8 mouse cellular contexts compared by ENCODE assay signal in the genomic region with DNA sequence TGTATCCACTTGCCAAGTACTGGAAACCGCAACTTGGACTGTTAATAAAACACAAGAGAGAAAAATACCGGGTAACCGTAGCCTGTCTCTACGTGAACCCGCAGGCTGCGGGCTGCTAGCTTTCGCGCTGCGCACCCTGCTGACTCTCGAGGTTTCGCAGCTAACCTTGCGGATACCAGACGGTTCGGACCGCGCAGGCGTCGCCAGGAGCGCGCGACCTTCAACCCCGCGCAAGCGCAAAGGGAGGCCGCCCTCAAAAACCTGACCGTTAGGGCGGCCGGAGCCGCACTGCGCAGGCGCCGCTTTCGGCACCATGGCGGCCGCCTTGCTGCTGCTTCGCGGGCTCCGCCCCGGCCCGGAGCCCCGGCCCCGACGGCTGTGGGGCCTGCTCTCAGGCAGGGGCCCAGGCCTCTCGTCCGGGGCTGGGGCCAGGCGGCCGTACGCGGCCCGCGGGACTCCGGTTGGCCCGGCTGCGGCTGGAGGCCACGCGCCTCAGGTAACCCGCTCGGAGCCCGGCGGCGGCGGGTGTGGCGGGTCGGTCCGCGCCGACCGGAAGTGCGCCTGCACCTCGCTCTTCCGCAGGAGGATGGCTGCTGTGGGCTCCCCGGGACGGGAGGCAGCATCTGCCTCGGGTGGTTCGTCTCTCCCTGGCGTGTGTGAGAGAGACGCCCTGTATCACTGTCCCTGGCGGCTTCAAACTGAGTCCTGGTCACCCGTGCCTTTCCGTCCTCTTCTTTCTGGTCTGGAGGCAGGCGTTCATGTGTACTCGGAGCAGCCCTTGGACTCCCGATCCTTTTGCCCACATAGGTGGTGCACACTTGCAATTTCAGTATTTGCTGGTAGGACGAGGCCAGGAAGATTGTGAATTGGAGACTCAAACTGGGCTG. TPM values are rescaled to one million over a fixed set of nuclear protein-coding genes. Genes with fewer than 3 reads are reported as not detected.
DNase-seq lines count a peak whose midpoint lies in the region; ATAC-seq and TF ChIP-seq lines count a peak whose summit lies in the region.

No protein-coding gene starts in this region.

- WGBS in forebrain, embryonic 16.5 days: under 1% methylated on average over 79 of the region's 84 CpGs
- under 1% methylated on average over 84 of the region's 84 CpGs for WGBS in lung, embryonic 15.5 days

- peak overlapping the region; percentile 84 for H3K9ac ChIP-seq in forebrain, embryonic 16.5 days (replicated peaks; ENCODE audit: low read depth, low read length)
- H3K9ac ChIP-seq in lung, embryonic 15.5 days: peak overlapping the region; percentile 91

- no peaks in the 10 kb centered on the region for H3K9me3 ChIP-seq in G1E (replicated peaks)
- H3K9me3 ChIP-seq in forebrain, embryonic 16.5 days (ENCODE audit: control insufficient read depth, low read length): no peaks in the 10 kb centered on the region
- H3K9me3 ChIP-seq in lung, embryonic 15.5 days: no peaks in the 10 kb centered on the region

- no peak for TF ChIP-seq CTCF in G1E (IDR thresholded peaks at IDR 0.05; ENCODE audit: low read depth, low read length)

- DNase-seq in G1E (ENCODE audit: low spot score): peak; percentile 90
- DNase-seq in cerebellum, adult 18-20 months: peak; percentile 95 to 98
- peak; percentile 97 for DNase-seq in heart, postnatal 4 days
- DNase-seq in layer of hippocampus, adult 8-10 months (ENCODE audit: low spot score in 2 of 2): peak; percentile 90 to 95
- DNase-seq in ovary, adult 18-20 months (ENCODE audit: low spot score): peak; percentile 93
- DNase-seq in thymus, postnatal 0 days (ENCODE audit: low spot score): peak; percentile 97

- H3K4me2 ChIP-seq in forebrain, embryonic 16.5 days (ENCODE audit: low read length): peak overlapping the region; percentile 80
- peak overlapping the region; percentile 80 for H3K4me2 ChIP-seq in lung, embryonic 15.5 days

- H3K4me3 ChIP-seq in G1E (ENCODE audit: low read depth, low read length): peak overlapping the region; percentile 85
- H3K4me3 ChIP-seq in forebrain, embryonic 16.5 days (replicated peaks; ENCODE audit: low read length): peak overlapping the region; percentile 81
- H3K4me3 ChIP-seq in lung, embryonic 15.5 days: peak overlapping the region; percentile 89

- peaks cover 58% of the 10 kb centered on the region for H3K36me3 ChIP-seq in G1E (replicated peaks)
- no peaks in the 10 kb centered on the region for H3K36me3 ChIP-seq in forebrain, embryonic 16.5 days (ENCODE audit: control insufficient read depth, insufficient read depth)
- H3K36me3 ChIP-seq in lung, embryonic 15.5 days: peaks cover 10% of the 10 kb centered on the region; the same call in 1 of the 2 replicates

- H3K27me3 ChIP-seq in G1E (ENCODE audit: insufficient read depth, low read length): no peaks in the 10 kb centered on the region
- no peaks in the 10 kb centered on the region for H3K27me3 ChIP-seq in forebrain, embryonic 16.5 days (replicated peaks; ENCODE audit: control insufficient read depth, insufficient read depth, low read length)
- no peaks in the 10 kb centered on the region for H3K27me3 ChIP-seq in lung, embryonic 15.5 days

- peaks cover 35% of the 10 kb centered on the region for H3K4me1 ChIP-seq in G1E (ENCODE audit: insufficient read depth, low read depth, low read length)
- H3K4me1 ChIP-seq in forebrain, embryonic 16.5 days (replicated peaks; ENCODE audit: control insufficient read depth, insufficient read depth, low read length): peaks cover 22% of the 10 kb centered on the region
- H3K4me1 ChIP-seq in lung, embryonic 15.5 days: peaks cover 17% of the 10 kb centered on the region

- peak overlapping the region; percentile 85 for H3K27ac ChIP-seq in forebrain, embryonic 16.5 days (ENCODE audit: low read length)
- peak overlapping the region; percentile 82 for H3K27ac ChIP-seq in lung, embryonic 15.5 days

- ATAC-seq in G1E (ENCODE audit: extremely low read depth, insufficient number of reproducible peaks, low FRiP score, poor library complexity, severe bottlenecking): peak; percentile 77
- peak; percentile 96 for ATAC-seq in forebrain, embryonic 16.5 days
- ATAC-seq in lung, embryonic 15.5 days (ENCODE audit: borderline replicate concordance, extremely low read depth, low FRiP score, low TSS enrichment): peak; percentile 98

RNA-seq across cellular contexts. Expression of a gene that starts 2.7 kb away (rescaled TPM):
- total RNA-seq in G1E (2014; fragmentation: Nextera tagmentation): 11.7 and 14.2 TPM in 2 replicates
- total RNA-seq in G1E (2017): 36.7 and 40.2 TPM in 2 replicates
- polyA plus RNA-seq in G1E (2012): 20.9 and 22.6 TPM in 2 replicates
- 45.3 and 51.8 TPM in 2 replicates for polyA plus RNA-seq in forebrain, embryonic 16.5 days (2015; fragmentation: Nextera tagmentation; extraction: Ambion mirVana)
- total RNA-seq in heart, postnatal 4 days (2021): 10 to 100 TPM; 68.5 to 76.5 TPM
- total RNA-seq in layer of hippocampus, adult 8-10 months (2022): 10 to 100 TPM; 51.8 to 64.2 (median 60.9) TPM
- 45.2 and 46.4 TPM in 2 replicates for polyA plus RNA-seq in lung, embryonic 15.5 days (2015; fragmentation: Nextera tagmentation; extraction: Ambion mirVana)
- 48.2 and 49.5 TPM in 2 replicates for polyA plus RNA-seq in thymus, postnatal 0 days (2015; fragmentation: Nextera tagmentation; extraction: Ambion mirVana)

RNA-seq across cellular contexts. Expression of a gene that starts 23.4 kb away (rescaled TPM):
- total RNA-seq in G1E (2014; fragmentation: Nextera tagmentation) (115 and 128 TPM in 2 replicates), G1E (2017) (51.5 and 57.3 TPM in 2 replicates)
- 90.7 and 96.3 TPM in 2 replicates for polyA plus RNA-seq in G1E (2012)
- polyA plus RNA-seq in forebrain, embryonic 16.5 days (2015; fragmentation: Nextera tagmentation; extraction: Ambion mirVana): 30.3 and 33.6 TPM in 2 replicates
- total RNA-seq in heart, postnatal 4 days (2021): 10 to 100 TPM; 85.2 to 86.3 TPM
- total RNA-seq in layer of hippocampus, adult 8-10 months (2022): 100 to 1,000 TPM; 149 to 174 (median 162) TPM
- polyA plus RNA-seq in lung, embryonic 15.5 days (2015; fragmentation: Nextera tagmentation; extraction: Ambion mirVana): 56.8 and 59.6 TPM in 2 replicates
- polyA plus RNA-seq in thymus, postnatal 0 days (2015; fragmentation: Nextera tagmentation; extraction: Ambion mirVana): 51.4 and 78.6 TPM in 2 replicates

RNA-seq across cellular contexts. Expression of a gene that starts 36.7 kb away (rescaled TPM):
- total RNA-seq in G1E (2014; fragmentation: Nextera tagmentation) (835 and 904 TPM in 2 replicates), G1E (2017) (3,495 and 3,523 TPM in 2 replicates)
- polyA plus RNA-seq in G1E (2012): 4,220 and 5,023 TPM in 2 replicates
- 777 and 810 TPM in 2 replicates for polyA plus RNA-seq in forebrain, embryonic 16.5 days (2015; fragmentation: Nextera tagmentation; extraction: Ambion mirVana)
- 100 to 1,000 TPM; 641 to 660 TPM for total RNA-seq in heart, postnatal 4 days (2021)
- 100 to 1,000 TPM; 359 to 512 (median 443) TPM for total RNA-seq in layer of hippocampus, adult 8-10 months (2022)
- polyA plus RNA-seq in lung, embryonic 15.5 days (2015; fragmentation: Nextera tagmentation; extraction: Ambion mirVana): 1,444 and 1,500 TPM in 2 replicates
- polyA plus RNA-seq in thymus, postnatal 0 days (2015; fragmentation: Nextera tagmentation; extraction: Ambion mirVana): 1,818 and 1,880 TPM in 2 replicates

RNA-seq across cellular contexts. Expression of a gene that starts 51.7 kb away (rescaled TPM):
- 3.1 and 4.3 TPM in 2 replicates for total RNA-seq in G1E (2014; fragmentation: Nextera tagmentation)
- 3.6 and 6.1 TPM in 2 replicates for total RNA-seq in G1E (2017)
- 11.1 and 11.2 TPM in 2 replicates for polyA plus RNA-seq in G1E (2012)
- 2.8 and 7.3 TPM in 2 replicates for polyA plus RNA-seq in forebrain, embryonic 16.5 days (2015; fragmentation: Nextera tagmentation; extraction: Ambion mirVana)
- under 1 TPM; 0.14 to 0.16 TPM for total RNA-seq in heart, postnatal 4 days (2021)
- total RNA-seq in layer of hippocampus, adult 8-10 months (2022): 100 to 1,000 TPM; 277 to 341 (median 303) TPM
- polyA plus RNA-seq in lung, embryonic 15.5 days (2015; fragmentation: Nextera tagmentation; extraction: Ambion mirVana): 0.34 and 0.50 TPM in 2 replicates
- polyA plus RNA-seq in thymus, postnatal 0 days (2015; fragmentation: Nextera tagmentation; extraction: Ambion mirVana): 0.22 and 0.31 TPM in 2 replicates

Comparison
In these comparisons a context has a peak if more than half of its experiments do, and no peak if none do; other contexts are left out.
1. Peak in every context shown above with its lines: DNase-seq, ATAC-seq, H3K4me3 ChIP-seq and H3K27ac ChIP-seq.